11 mouse cellular contexts compared by ENCODE assay signal in the genomic region with DNA sequence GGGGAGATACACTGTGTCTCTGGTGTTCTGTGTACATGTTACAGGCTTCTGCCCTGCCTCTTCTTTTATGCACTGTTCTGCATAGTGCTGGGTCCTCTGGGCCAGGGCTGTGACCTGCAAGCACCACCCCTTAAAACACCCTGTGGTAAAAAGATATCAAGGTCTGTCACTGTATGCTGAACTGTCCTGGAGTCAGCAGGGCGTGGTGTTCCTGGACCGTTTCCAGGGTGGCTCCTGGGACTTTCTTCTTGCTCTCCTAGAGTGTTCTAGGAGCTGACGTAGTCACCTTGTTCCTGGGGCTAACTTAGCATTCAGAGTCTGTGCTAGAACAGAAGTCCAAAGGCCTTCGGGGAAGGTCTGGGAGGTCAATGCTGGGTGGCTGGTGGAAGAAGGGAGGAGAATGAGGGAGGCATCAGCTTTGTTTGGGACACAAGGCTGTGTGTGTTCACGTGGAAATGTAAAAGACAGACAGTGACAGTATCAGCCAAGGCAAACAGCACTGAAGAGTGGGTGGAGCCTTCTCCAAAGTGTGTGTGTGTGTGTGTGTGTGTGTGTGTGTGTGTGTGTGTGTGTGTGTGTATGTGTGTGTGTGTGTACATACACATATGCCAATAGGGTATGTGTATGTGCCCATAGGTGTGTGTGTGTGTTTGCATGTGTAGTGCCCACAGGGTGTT.
DNase-seq lines count a peak whose midpoint lies in the region; ATAC-seq lines count a peak whose summit lies in the region.
"Had no signal": no experiment of that assay in that cellular context is flagged by ENCODE, and none has a peak within 500 bp of the region (broad histone marks: within the 10 kb centered on the region; RNA-seq: fewer than 3 reads in every experiment).

No protein-coding gene starts in this region.

- H3K36me3 ChIP-seq in heart, embryonic 10.5 days = peaks cover 8% of the 10 kb centered on the region
- H3K36me3 ChIP-seq in neural tube, embryonic 15.5 days = no peaks in the 10 kb centered on the region

- H3K27ac ChIP-seq in heart, embryonic 10.5 days = peak overlapping the region; percentile 62; the same call in 1 of the 2 replicates
- H3K27ac ChIP-seq in neural tube, embryonic 15.5 days (replicated peaks) = no peak overlapping the region

- no peak overlapping the region for H3K4me2 ChIP-seq in neural tube, embryonic 15.5 days

- H3K4me1 ChIP-seq in heart, embryonic 10.5 days = peaks cover 45% of the 10 kb centered on the region
- peaks cover 12% of the 10 kb centered on the region for H3K4me1 ChIP-seq in neural tube, embryonic 15.5 days

- no peaks in the 10 kb centered on the region for H3K27me3 ChIP-seq in heart, embryonic 10.5 days (ENCODE audit: insufficient read depth, poor library complexity, severe bottlenecking)
- no peaks in the 10 kb centered on the region for H3K27me3 ChIP-seq in neural tube, embryonic 15.5 days (replicated peaks)

- no peak overlapping the region for H3K4me3 ChIP-seq in heart, embryonic 10.5 days
- no peak overlapping the region for H3K4me3 ChIP-seq in neural tube, embryonic 15.5 days (replicated peaks)
- H3K4me3 ChIP-seq: myocyte had no signal

- H3K9ac ChIP-seq in neural tube, embryonic 15.5 days (replicated peaks) = no peak overlapping the region

- WGBS in heart, embryonic 10.5 days = 75% methylated on average over 5 of the region's 5 CpGs
- 28% methylated on average over 5 of the region's 5 CpGs for WGBS in large intestine, adult 2 months
- 82% methylated on average over 5 of the region's 5 CpGs for WGBS in neural tube, embryonic 15.5 days

- peak; percentile 53 for ATAC-seq in common myeloid progenitor, adult 5-6 weeks (replicated peaks; ENCODE audit: low read depth, poor library complexity, severe bottlenecking)
- no peak for ATAC-seq in neural tube, embryonic 15.5 days (ENCODE audit: low FRiP score)

- peak; percentile 77 for DNase-seq in heart, embryonic 10.5 days (ENCODE audit: low spot score)
- DNase-seq in heart, adult 8-10 months (ENCODE audit: low spot score) = no peak
- DNase-seq in large intestine, adult 2 months (ENCODE audit: low read depth, low spot score) = peak; percentile 97
- DNase-seq in spleen, postnatal 14 days (ENCODE audit: low spot score in 2 of 2) = peak; percentile 70 to 73
- DNase-seq in cerebellum, postnatal 36 days = no peak
- no peak for DNase-seq in layer of hippocampus, adult 11-12 months (ENCODE audit: low spot score)
- DNase-seq: adrenal gland, adult 8-10 months; right cerebral cortex, postnatal 4 days had no signal

- no peaks in the 10 kb centered on the region for H3K9me3 ChIP-seq in heart, embryonic 10.5 days
- H3K9me3 ChIP-seq in neural tube, embryonic 15.5 days (replicated peaks) = no peaks in the 10 kb centered on the region

Comparison
In these comparisons a context has a peak if more than half of its experiments do, and no peak if none do; other contexts are left out.
1. DNase-seq: peak in heart, embryonic 10.5 days (single experiment), large intestine, adult 2 months (single experiment) and spleen, postnatal 14 days (2 of 2); none in heart, adult 8-10 months (single experiment), cerebellum, postnatal 36 days (0 of 2) and layer of hippocampus, adult 11-12 months (single experiment).